33 mouse cellular contexts compared by ENCODE assay signal in genomic region chr15:57366446-57366845, GRCm38 (mm10).
DNase-seq lines count a peak whose midpoint lies in the region; ATAC-seq lines count a peak whose summit lies in the region.
"Had no signal": no experiment of that assay in that cellular context is flagged by ENCODE, and none has a peak within 500 bp of the region (broad histone marks: within the 10 kb centered on the region; RNA-seq: fewer than 3 reads in every experiment).

No protein-coding gene starts in this region.

- 18% methylated on average over 1 of the region's 1 CpGs for WGBS in embryonic facial prominence, embryonic 14.5 days

- no peaks in the 10 kb centered on the region for H3K9me3 ChIP-seq in embryonic facial prominence, embryonic 14.5 days (ENCODE audit: control insufficient read depth, low read length)
- H3K9me3 ChIP-seq: forebrain, embryonic 10.5 days; forebrain, embryonic 15.5 days; hindbrain, embryonic 13.5 days; limb, embryonic 15.5 days; liver, embryonic 13.5 days had no signal

- no peaks in the 10 kb centered on the region for H3K36me3 ChIP-seq in embryonic facial prominence, embryonic 14.5 days (ENCODE audit: control insufficient read depth, insufficient read depth, low read length)
- H3K36me3 ChIP-seq: forebrain, embryonic 10.5 days; forebrain, embryonic 15.5 days; hindbrain, embryonic 13.5 days; limb, embryonic 15.5 days; liver, embryonic 13.5 days had no signal

- DNase-seq in 3T3-L1 (ENCODE audit: low read depth, low spot score) = peak; percentile 52
- peak; percentile 37 for DNase-seq in embryo, embryonic 10.5 days (ENCODE audit: low spot score)
- peak; percentile 66 for DNase-seq in embryonic facial prominence, embryonic 14.5 days (ENCODE audit: low spot score)
- DNase-seq in mesoderm, embryonic 11.5 days (ENCODE audit: low read depth, low spot score) = peak; percentile 21
- DNase-seq in gastrocnemius, postnatal 25 days = no peak
- no peak for DNase-seq in left cerebral cortex, postnatal 10 days (ENCODE audit: extremely low spot score in 1 of 2, low spot score in 2 of 2)
- DNase-seq in layer of hippocampus, adult 18-20 months (ENCODE audit: low spot score in 2 of 2) = no peak
- DNase-seq: adrenal gland, adult 2 months; adrenal gland, postnatal 36 days; cerebellum, adult 18-20 months; cerebellum, postnatal 10 days; gastrocnemius, postnatal 14 days; heart, adult 18-20 months; heart, postnatal 36 days; kidney, adult 11 months; kidney, postnatal 14 days; liver, embryonic 13.5 days; lung, adult 2 months; lung, postnatal 10 days; right cerebral cortex, postnatal 25 days; spleen, adult 18-20 months; thymus, adult 18-20 months; thymus, postnatal 25 days had no signal

- H3K27ac ChIP-seq in embryonic facial prominence, embryonic 14.5 days (replicated peaks; ENCODE audit: low read depth, low read length) = no peak overlapping the region
- H3K27ac ChIP-seq: forebrain, embryonic 10.5 days; forebrain, embryonic 15.5 days; hindbrain, embryonic 13.5 days; limb, embryonic 15.5 days; liver, embryonic 13.5 days; macrophage had no signal

- no peak for ATAC-seq in embryonic facial prominence, embryonic 14.5 days (ENCODE audit: low read depth)
- ATAC-seq: activated CD4-positive, CD25-positive, alpha-beta regulatory T cell, adult 4 months; CD4-positive, CD25-positive, alpha-beta regulatory T cell, adult 4 months; forebrain, embryonic 15.5 days; inflammation-experienced regulatory T-cells, adult 6 months; midbrain, embryonic 16.5 days had no signal

- H3K4me3 ChIP-seq in embryonic facial prominence, embryonic 14.5 days (ENCODE audit: low read depth, low read length) = no peak overlapping the region
- H3K4me3 ChIP-seq: forebrain, embryonic 10.5 days; forebrain, embryonic 15.5 days; hindbrain, embryonic 13.5 days; limb, embryonic 15.5 days; liver, embryonic 13.5 days had no signal

- H3K4me2 ChIP-seq in embryonic facial prominence, embryonic 14.5 days (ENCODE audit: low read depth, low read length) = no peak overlapping the region
- H3K4me2 ChIP-seq: forebrain, embryonic 15.5 days; heart, embryonic 11.5 days; hindbrain, embryonic 13.5 days; limb, embryonic 15.5 days; liver, embryonic 13.5 days had no signal

- intact Hi-C loops in left cerebral cortex, postnatal 10 days (cut with DNase I) = no loop called here

- no peak overlapping the region for H3K9ac ChIP-seq in embryonic facial prominence, embryonic 14.5 days (ENCODE audit: low read depth, low read length)
- H3K9ac ChIP-seq: forebrain, embryonic 15.5 days; hindbrain, embryonic 13.5 days; limb, embryonic 15.5 days; liver, embryonic 13.5 days had no signal

- 0 out of 2 replicates have a peak, but pooled peaks cover 4% of the 10 kb centered on the region for H3K4me1 ChIP-seq in embryonic facial prominence, embryonic 14.5 days (ENCODE audit: control insufficient read depth, insufficient read depth, low read length)
- H3K4me1 ChIP-seq: forebrain, embryonic 10.5 days; forebrain, embryonic 15.5 days; hindbrain, embryonic 13.5 days; limb, embryonic 15.5 days; liver, embryonic 13.5 days had no signal

- no peaks in the 10 kb centered on the region for H3K27me3 ChIP-seq in embryonic facial prominence, embryonic 14.5 days (replicated peaks; ENCODE audit: control insufficient read depth, insufficient read depth, low read length)
- H3K27me3 ChIP-seq: forebrain, embryonic 15.5 days; hindbrain, embryonic 13.5 days; limb, embryonic 15.5 days; liver, embryonic 13.5 days had no signal

Comparison
In these comparisons a context has a peak if more than half of its experiments do, and no peak if none do; other contexts are left out.
1. DNase-seq: peak in 3T3-L1 (single experiment), embryo, embryonic 10.5 days (single experiment), embryonic facial prominence, embryonic 14.5 days (single experiment) and mesoderm, embryonic 11.5 days (single experiment); none in gastrocnemius, postnatal 25 days (single experiment), left cerebral cortex, postnatal 10 days (0 of 2) and layer of hippocampus, adult 18-20 months (0 of 2).